Mouse (Mus musculus) midbrain, embryonic 11.5 days (tissue): ENCODE results near the gene Cox15. TPM values are rescaled to one million over a fixed set of nuclear protein-coding genes. Genes with fewer than 3 reads are reported as not detected.

ENCODE experiments used
- ATAC-seq: fragments of 200-750 bp; cut with Nextera tagmentation; 2 replicates; pipeline ENCODE4 v1.8.0; 2017; ENCODE audit warnings: moderate TSS enrichment, moderate library complexity; ENCODE audit not compliant: low FRiP score
- DNase-seq: peaks from one replicate; pipeline ENCODE4 v3.0.0; 2015; ENCODE audit warnings: low spot score; ENCODE audit errors: missing footprints
- H3K27ac ChIP-seq: fragments of 300-500 bp; sonication (generic); 2 replicates; pipeline ENCODE4 v1.5.1; 2014; ENCODE audit warnings: low read depth, low read length
- H3K27me3 ChIP-seq: fragments of 300-500 bp; sonication (generic); 2 replicates; pipeline ENCODE4 v1.6.1; 2014; ENCODE audit warnings: mild to moderate bottlenecking, low read length, moderate library complexity, mixed read lengths; ENCODE audit not compliant: control insufficient read depth, insufficient read depth
- H3K36me3 ChIP-seq: fragments of 300-500 bp; sonication (generic); 2 replicates; pipeline ENCODE4 v1.6.1; 2014; ENCODE audit warnings: mild to moderate bottlenecking, low read length, moderate library complexity, mixed read lengths; ENCODE audit not compliant: control insufficient read depth, insufficient read depth
- H3K4me1 ChIP-seq: fragments of 300-500 bp; sonication (generic); 2 replicates; pipeline ENCODE4 v1.6.1; 2014; ENCODE audit warnings: low read length; ENCODE audit not compliant: control insufficient read depth, insufficient read depth
- H3K4me2 ChIP-seq: fragments of 300-500 bp; sonication (generic); 2 replicates; pipeline ENCODE4 v1.6.1; 2014; ENCODE audit warnings: mild to moderate bottlenecking, moderate library complexity
- H3K4me3 ChIP-seq: fragments of 300-500 bp; sonication (generic); 2 replicates; pipeline ENCODE4 v1.5.1; 2014; ENCODE audit warnings: low read depth, low read length
- H3K9ac ChIP-seq: fragments of 300-500 bp; sonication (generic); 2 replicates; pipeline ENCODE4 v1.6.1; 2014; ENCODE audit warnings: low read length
- H3K9me3 ChIP-seq: fragments of 300-500 bp; sonication (generic); 2 replicates; pipeline ENCODE4 v1.6.1; 2016; ENCODE audit warnings: low read length; ENCODE audit not compliant: control insufficient read depth
- WGBS: fragments of 180-500 bp; shearing (Covaris S2); extraction: QIAGEN DNeasy Blood & Tissue Kit; methylation state at CpG from one replicate; pipeline ENCODE4 v1.1.7; 2014; 5-methylcytosine and 5-hydroxymethylcytosine counted together
- polyA plus RNA-seq: library from polyadenylated mRNA; unstranded; fragments of >200 nt; fragmentation: Nextera tagmentation; extraction: Ambion mirVana; gene quantifications from 2 replicates; pipeline ENCODE4 v1.2.1, GENCODE M21; 2014

Gene Cox15
- polyA plus RNA-seq, 1 experiment from 2014 or later, result 9.3 TPM

GRCm38 (mm10) chr19:43767549-43768322 is 14.9 kb upstream of the Cox15 start:
- no peak overlapping the region for H3K4me2 ChIP-seq
- H3K4me3 ChIP-seq, result no peak overlapping the region
- no peak overlapping the region for H3K27ac ChIP-seq

GRCm38 (mm10) chr19:43766451-43766850 is 13.7 kb upstream of the Cox15 start:
- DNase-seq (no peak), ATAC-seq (no peak)
- H3K27ac ChIP-seq, result no peak overlapping the region
- WGBS, result 87% methylated on average over 5 of the region's 5 CpGs
- H3K4me3 ChIP-seq, result no peak overlapping the region
- no peaks in the 10 kb centered on the region for H3K4me1 ChIP-seq
- H3K9me3 ChIP-seq, result no peaks in the 10 kb centered on the region
- H3K36me3 ChIP-seq, result no peaks in the 10 kb centered on the region
- H3K27me3 ChIP-seq, result no peaks in the 10 kb centered on the region
- H3K9ac ChIP-seq, result no peak overlapping the region
- no peak overlapping the region for H3K4me2 ChIP-seq

More at GRCm38 (mm10) chr19:43767549-43768322, 14.9 kb upstream of the Cox15 start:
- no peak overlapping the region for H3K9ac ChIP-seq
- ATAC-seq (no peak), DNase-seq (no peak)
- WGBS, result 86% methylated on average over 9 of the region's 9 CpGs
- H3K4me1 ChIP-seq, result no peaks in the 10 kb centered on the region
- no peaks in the 10 kb centered on the region for H3K36me3 ChIP-seq
- no peaks in the 10 kb centered on the region for H3K9me3 ChIP-seq
- no peaks in the 10 kb centered on the region for H3K27me3 ChIP-seq

- H3K4me3 ChIP-seq, result no peak overlapping the region
- WGBS, result 81% methylated on average over 2 of the region's 2 CpGs
- H3K9ac ChIP-seq, result no peak overlapping the region
- no peak overlapping the region for H3K27ac ChIP-seq
- DNase-seq, result no peak
- H3K9me3 ChIP-seq, result no peaks in the 10 kb centered on the region
- H3K4me2 ChIP-seq, result no peak overlapping the region
- no peaks in the 10 kb centered on the region for H3K27me3 ChIP-seq
- ATAC-seq, result no peak
- no peaks in the 10 kb centered on the region for H3K4me1 ChIP-seq
- no peaks in the 10 kb centered on the region for H3K36me3 ChIP-seq
Observed at GRCm38 (mm10) chr19:43762410-43762809, 9.6 kb upstream of the Cox15 start.

GRCm38 (mm10) chr19:43761543-43762256 is 8.9 kb upstream of the Cox15 start:
- no peak for DNase-seq
- H3K9ac ChIP-seq, result no peak overlapping the region
- no peaks in the 10 kb centered on the region for H3K36me3 ChIP-seq
- H3K4me2 ChIP-seq, result no peak overlapping the region
- no peaks in the 10 kb centered on the region for H3K4me1 ChIP-seq
- H3K27ac ChIP-seq, result no peak overlapping the region
- no peak overlapping the region for H3K4me3 ChIP-seq
- no peak for ATAC-seq
- no peaks in the 10 kb centered on the region for H3K9me3 ChIP-seq
- H3K27me3 ChIP-seq, result no peaks in the 10 kb centered on the region

- peak; percentile 95 for DNase-seq
- H3K4me3 ChIP-seq, result no peak overlapping the region
- no peaks in the 10 kb centered on the region for H3K4me1 ChIP-seq
- H3K27ac ChIP-seq, result no peak overlapping the region
- H3K9me3 ChIP-seq, result no peaks in the 10 kb centered on the region
- H3K27me3 ChIP-seq, result no peaks in the 10 kb centered on the region
- no peak overlapping the region for H3K4me2 ChIP-seq
- H3K9ac ChIP-seq, result no peak overlapping the region
- WGBS, result 28% methylated on average over 6 of the region's 6 CpGs
- no peaks in the 10 kb centered on the region for H3K36me3 ChIP-seq
- no peak for ATAC-seq
Observed at GRCm38 (mm10) chr19:43760504-43760903, 7.7 kb upstream of the Cox15 start.

- Histone ChIP-seq H3K4me3 (no peak overlapping the region), H3K27ac (no peak overlapping the region), H3K36me3 (no peaks in the 10 kb centered on the region), H3K9me3 (no peaks in the 10 kb centered on the region), H3K4me2 (no peak overlapping the region), H3K27me3 (no peaks in the 10 kb centered on the region), H3K4me1 (peaks cover 6% of the 10 kb centered on the region), H3K9ac (no peak overlapping the region)
- no peak for DNase-seq
- 71% methylated on average over 2 of the region's 2 CpGs for WGBS
- no peak for ATAC-seq
Observed at GRCm38 (mm10) chr19:43754872-43755271, 2.1 kb upstream of the Cox15 start.

GRCm38 (mm10) chr19:43754237-43754636 is 1.4 kb upstream of the Cox15 start:
- no peaks in the 10 kb centered on the region for H3K9me3 ChIP-seq
- DNase-seq (no peak), ATAC-seq (no peak)
- WGBS, result 77% methylated on average over 2 of the region's 2 CpGs
- no peak overlapping the region for H3K27ac ChIP-seq
- peaks cover 6% of the 10 kb centered on the region for H3K4me1 ChIP-seq
- H3K9ac ChIP-seq, result no peak overlapping the region
- H3K4me2 ChIP-seq, result no peak overlapping the region
- no peaks in the 10 kb centered on the region for H3K36me3 ChIP-seq
- no peaks in the 10 kb centered on the region for H3K27me3 ChIP-seq
- no peak overlapping the region for H3K4me3 ChIP-seq

- peak overlapping the region; percentile 55 for H3K4me3 ChIP-seq
- peak overlapping the region; percentile 64 for H3K4me2 ChIP-seq
- DNase-seq (peak; percentile 97), ATAC-seq (peak; percentile 92)
- no peaks in the 10 kb centered on the region for H3K9me3 ChIP-seq
- H3K36me3 ChIP-seq, result peaks cover 2% of the 10 kb centered on the region; the same call in 1 of the 2 replicates
- peak overlapping the region; percentile 87 for H3K27ac ChIP-seq
- no peaks in the 10 kb centered on the region for H3K27me3 ChIP-seq
- peaks cover 6% of the 10 kb centered on the region for H3K4me1 ChIP-seq
- peak overlapping the region; percentile 82 for H3K9ac ChIP-seq
- WGBS, result 1% methylated on average over 24 of the region's 24 CpGs
Observed at GRCm38 (mm10) chr19:43753226-43753835, 531 bp upstream of the Cox15 start.

GRCm38 (mm10) chr19:43750008-43750407 is 2.8 kb downstream of the Cox15 start:
- no peak overlapping the region for H3K9ac ChIP-seq
- DNase-seq (no peak), ATAC-seq (no peak)
- no peak overlapping the region for H3K4me3 ChIP-seq
- no peaks in the 10 kb centered on the region for H3K9me3 ChIP-seq
- 100% methylated on average over 2 of the region's 2 CpGs for WGBS
- H3K4me2 ChIP-seq, result no peak overlapping the region
- peaks cover 6% of the 10 kb centered on the region for H3K36me3 ChIP-seq
- no peaks in the 10 kb centered on the region for H3K27me3 ChIP-seq
- H3K4me1 ChIP-seq, result peaks cover 6% of the 10 kb centered on the region
- no peak overlapping the region for H3K27ac ChIP-seq
